Mouse (Mus musculus) kidney, postnatal 0 days (tissue): ENCODE measurements around the gene Usp10. TPM values are rescaled to one million over a fixed set of nuclear protein-coding genes. Genes with fewer than 3 reads are reported as not detected.
A peak's percentile ranks its signal among the peaks of the same experiment; 100 is the strongest.

ENCODE experiments used
- ATAC-seq: fragments of 200-750 bp; cut with Nextera tagmentation; replicated peaks from 2 replicates; pipeline ENCODE4 v1.8.0; 2017; ENCODE audit warnings: low read depth, moderate number of reproducible peaks, moderate TSS enrichment, moderate library complexity; ENCODE audit not compliant: low FRiP score
- DNase-seq: peaks from one replicate; pipeline ENCODE4 v3.0.0-alpha.2; 2016; ENCODE audit warnings: low spot score
- H3K27ac ChIP-seq: fragments of 300-500 bp; sonication (generic); 2 replicates; pipeline ENCODE4 v1.5.1; 2014; ENCODE audit warnings: mild to moderate bottlenecking
- H3K27me3 ChIP-seq: fragments of 300-500 bp; sonication (generic); 2 replicates; pipeline ENCODE4 v1.6.1; 2014; ENCODE audit warnings: low read length, mixed read lengths; ENCODE audit not compliant: insufficient read depth
- H3K36me3 ChIP-seq: fragments of 300-500 bp; sonication (generic); 2 replicates; pipeline ENCODE4 v1.6.1; 2014; ENCODE audit warnings: low read length, mixed read lengths; ENCODE audit not compliant: insufficient read depth
- H3K4me1 ChIP-seq: fragments of 300-500 bp; sonication (generic); replicated peaks from 2 replicates; pipeline ENCODE4 v1.6.1; 2014; ENCODE audit warnings: antibody characterized with exemption, low read length, mixed read lengths; ENCODE audit not compliant: insufficient read depth
- H3K4me2 ChIP-seq: fragments of 300-500 bp; sonication (generic); 2 replicates; pipeline ENCODE4 v1.6.1; 2014; ENCODE audit warnings: mild to moderate bottlenecking, low read length, moderate library complexity, mixed read lengths
- H3K4me3 ChIP-seq: fragments of 300-500 bp; sonication (generic); replicated peaks from 2 replicates; pipeline ENCODE4 v1.5.1; 2014; ENCODE audit warnings: low read depth, low read length
- H3K9ac ChIP-seq: fragments of 300-500 bp; sonication (generic); 2 replicates; pipeline ENCODE4 v1.6.1; 2014; ENCODE audit warnings: low read depth, low read length
- H3K9me3 ChIP-seq: fragments of 300-500 bp; sonication (generic); replicated peaks from 2 replicates; pipeline ENCODE4 v1.6.1; 2016; ENCODE audit warnings: low read length, inconsistent platforms, mixed read lengths
- CTCF ChIP-seq: IDR thresholded peaks from 2 replicates; pipeline ENCODE4 v1.5.1; 2016; ENCODE audit warnings: antibody characterized with exemption, low read depth, mild to moderate bottlenecking, moderate library complexity
- WGBS: fragments of 180-500 bp; shearing (Covaris S2); extraction: QIAGEN DNeasy Blood & Tissue Kit; methylation state at CpG from one replicate; pipeline ENCODE4 v1.1.7; 2014; 5-methylcytosine and 5-hydroxymethylcytosine counted together
- polyA plus RNA-seq: library from polyadenylated mRNA; unstranded; fragments of >200 nt; fragmentation: Nextera tagmentation; extraction: Ambion mirVana; gene quantifications from 2 replicates; pipeline ENCODE4 v1.2.1, GENCODE M21; 2015

Usp10 gene
- polyA plus RNA-seq, 1 experiment from 2014 or later, result 97.5 TPM

DNA sequence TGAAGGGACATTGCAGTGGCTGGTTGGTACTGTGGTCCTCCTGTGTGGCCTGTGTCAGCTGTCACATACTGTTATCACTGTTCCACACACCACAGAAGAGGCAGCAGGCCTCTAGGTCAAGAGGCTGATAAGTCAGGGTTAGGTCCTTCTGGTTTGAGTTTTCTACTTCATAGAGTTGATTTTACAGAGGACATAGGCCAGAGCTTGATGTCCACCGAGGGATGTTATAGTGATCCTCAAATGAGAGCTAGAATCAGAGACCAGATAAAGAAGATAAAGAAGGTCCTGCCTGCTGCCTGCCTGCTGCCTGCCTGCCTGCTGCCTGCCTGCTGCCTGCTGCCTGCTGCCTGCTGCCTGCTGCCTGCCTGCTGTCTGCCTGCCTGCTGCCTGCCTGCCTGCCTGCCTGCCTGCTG, 8.0 kb downstream of the Usp10 start:
- no peak for TF ChIP-seq CTCF
- WGBS, result 65% methylated on average over 1 of the region's 1 CpGs
- no peaks in the 10 kb centered on the region for H3K36me3 ChIP-seq
- H3K9me3 ChIP-seq, result no peaks in the 10 kb centered on the region
- no peak for DNase-seq
- H3K4me1 ChIP-seq, result peaks cover 38% of the 10 kb centered on the region
- no peak overlapping the region for H3K9ac ChIP-seq
- no peak overlapping the region for H3K4me3 ChIP-seq
- no peak overlapping the region for H3K27ac ChIP-seq
- H3K27me3 ChIP-seq, result no peaks in the 10 kb centered on the region
- H3K4me2 ChIP-seq, result no peak overlapping the region
- ATAC-seq, result no peak

DNA sequence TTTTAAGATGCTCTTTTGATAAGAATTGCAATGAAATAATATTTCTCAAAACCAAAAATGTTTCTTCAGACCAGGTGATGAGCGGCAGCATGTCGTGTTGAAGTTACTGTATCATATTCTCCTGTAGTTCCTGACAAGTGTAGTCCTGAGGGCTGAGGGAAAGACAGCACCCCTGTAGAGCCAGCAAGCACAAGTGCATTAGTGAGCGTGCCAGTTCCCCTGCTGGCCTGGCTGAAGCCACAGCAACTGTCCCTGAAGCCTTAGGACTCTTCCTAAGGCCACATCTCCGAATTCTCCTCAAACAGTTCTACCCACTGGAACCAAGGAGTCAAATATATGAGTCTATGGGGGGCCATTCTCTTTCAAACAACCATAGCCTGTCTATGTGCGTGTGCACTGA, 13.1 kb downstream of the Usp10 start:
- Histone ChIP-seq H3K36me3 (no peaks in the 10 kb centered on the region), H3K9me3 (no peaks in the 10 kb centered on the region), H3K27me3 (no peaks in the 10 kb centered on the region), H3K9ac (no peak overlapping the region), H3K4me3 (no peak overlapping the region), H3K27ac (no peak overlapping the region), H3K4me1 (0 out of 2 replicates have a peak, but pooled peaks cover 5% of the 10 kb centered on the region), H3K4me2 (no peak overlapping the region)
- DNase-seq (no peak), ATAC-seq (no peak)
- no peak for TF ChIP-seq CTCF
- WGBS, result 88% methylated on average over 5 of the region's 5 CpGs

DNA sequence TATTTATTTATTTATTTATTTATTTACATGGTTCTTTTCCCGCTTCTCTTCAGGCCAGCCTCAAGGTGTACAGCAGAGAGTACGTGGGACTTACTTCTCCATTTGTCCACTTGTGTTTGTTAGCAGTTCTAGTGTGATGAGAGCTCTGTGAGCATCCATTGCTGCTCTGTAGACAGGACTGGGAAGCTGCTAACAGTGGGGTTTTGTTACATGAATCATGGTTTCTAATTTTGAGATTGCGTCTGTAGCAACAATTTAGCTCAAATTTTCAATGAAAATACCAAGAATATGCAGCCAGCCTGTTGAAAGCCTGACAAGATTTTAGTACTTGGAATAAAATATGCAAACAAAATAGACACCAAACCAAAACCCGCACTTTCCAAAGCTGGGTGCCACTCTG, 15.3 kb downstream of the Usp10 start:
- 89% methylated on average over 4 of the region's 4 CpGs for WGBS
- ATAC-seq (no peak), DNase-seq (no peak)
- Histone ChIP-seq H3K4me3 (no peak overlapping the region), H3K36me3 (no peaks in the 10 kb centered on the region), H3K9me3 (no peaks in the 10 kb centered on the region), H3K27me3 (no peaks in the 10 kb centered on the region), H3K4me2 (no peak overlapping the region), H3K9ac (no peak overlapping the region), H3K4me1 (0 out of 2 replicates have a peak, but pooled peaks cover 5% of the 10 kb centered on the region), H3K27ac (no peak overlapping the region)
- TF ChIP-seq CTCF, result no peak

DNA sequence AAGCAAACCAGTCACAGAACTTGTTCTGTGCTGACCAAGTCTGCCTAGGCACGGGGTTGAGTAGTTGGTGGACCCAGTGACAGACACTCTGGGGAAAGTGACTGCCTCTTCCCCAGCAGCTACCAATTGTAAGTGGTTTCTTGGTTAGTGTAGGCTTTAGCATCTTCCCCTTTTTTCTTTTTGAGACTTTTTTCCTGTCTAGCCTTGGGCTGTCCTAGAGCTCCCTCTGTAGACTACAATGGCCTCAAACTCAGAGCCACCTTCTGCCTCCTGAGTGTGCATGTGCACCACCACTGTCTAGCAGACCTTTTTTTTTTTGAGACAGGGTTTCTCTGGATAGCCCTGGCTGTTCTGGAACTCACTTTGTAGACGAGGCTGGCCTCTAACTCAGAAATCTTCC, 16.3 kb downstream of the Usp10 start:
- 92% methylated on average over 2 of the region's 2 CpGs for WGBS
- H3K36me3 ChIP-seq, result no peaks in the 10 kb centered on the region
- no peak overlapping the region for H3K9ac ChIP-seq
- H3K27me3 ChIP-seq, result no peaks in the 10 kb centered on the region
- ATAC-seq (0 out of 2 replicates have a peak, but pooled peaks have one; percentile 45), DNase-seq (peak; percentile 42)
- no peak overlapping the region for H3K27ac ChIP-seq
- no peaks in the 10 kb centered on the region for H3K9me3 ChIP-seq
- H3K4me1 ChIP-seq, result 0 out of 2 replicates have a peak, but pooled peaks cover 5% of the 10 kb centered on the region
- TF ChIP-seq CTCF, result peak; percentile 56; the same call in 1 of the 2 replicates
- no peak overlapping the region for H3K4me2 ChIP-seq
- no peak overlapping the region for H3K4me3 ChIP-seq

DNA sequence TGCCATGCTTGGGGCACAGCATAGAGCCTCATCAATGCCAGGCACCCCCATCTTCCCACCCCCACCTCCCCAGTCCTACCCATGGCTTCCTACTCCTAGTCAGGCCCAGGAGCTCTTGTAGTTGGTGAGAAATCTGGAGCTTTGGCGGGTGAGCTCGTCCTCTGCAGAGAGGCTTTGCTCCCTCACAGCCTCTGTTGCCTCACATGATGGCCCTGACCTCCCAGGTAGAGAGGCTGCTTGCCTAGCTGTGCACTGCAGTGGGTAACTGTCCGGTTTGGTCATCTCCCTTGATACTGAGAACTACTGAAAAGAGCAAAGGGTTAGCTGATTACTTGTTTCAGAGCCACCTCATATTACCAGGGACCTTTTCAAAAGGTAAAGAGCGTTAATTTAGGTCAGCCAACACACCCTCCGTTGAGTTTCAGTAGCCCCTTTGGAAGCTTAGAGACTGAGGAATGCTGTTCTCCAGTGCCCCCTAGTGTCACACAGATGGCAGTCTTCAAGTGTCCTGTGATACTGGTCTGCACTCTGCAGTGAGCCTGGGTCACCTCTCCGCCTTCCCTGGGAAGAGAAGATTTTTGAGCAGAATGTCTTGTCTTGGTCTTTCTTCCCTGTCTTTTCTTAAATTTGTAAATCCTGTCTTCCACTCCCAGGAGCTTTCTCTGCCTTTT, 17.4 kb downstream of the Usp10 start:
- WGBS, result 49% methylated on average over 6 of the region's 6 CpGs
- ATAC-seq (peak; percentile 60; the same call in 1 of the 2 replicates), DNase-seq (peak; percentile 82)
- H3K4me2 ChIP-seq, result no peak overlapping the region
- H3K4me3 ChIP-seq, result no peak overlapping the region
- TF ChIP-seq CTCF, result peak; percentile 83
- no peak overlapping the region for H3K27ac ChIP-seq
- H3K9ac ChIP-seq, result no peak overlapping the region
- no peaks in the 10 kb centered on the region for H3K27me3 ChIP-seq
- H3K9me3 ChIP-seq, result no peaks in the 10 kb centered on the region
- H3K4me1 ChIP-seq, result 0 out of 2 replicates have a peak, but pooled peaks cover 3% of the 10 kb centered on the region
- peaks cover 7% of the 10 kb centered on the region; the same call in 1 of the 2 replicates for H3K36me3 ChIP-seq

DNA sequence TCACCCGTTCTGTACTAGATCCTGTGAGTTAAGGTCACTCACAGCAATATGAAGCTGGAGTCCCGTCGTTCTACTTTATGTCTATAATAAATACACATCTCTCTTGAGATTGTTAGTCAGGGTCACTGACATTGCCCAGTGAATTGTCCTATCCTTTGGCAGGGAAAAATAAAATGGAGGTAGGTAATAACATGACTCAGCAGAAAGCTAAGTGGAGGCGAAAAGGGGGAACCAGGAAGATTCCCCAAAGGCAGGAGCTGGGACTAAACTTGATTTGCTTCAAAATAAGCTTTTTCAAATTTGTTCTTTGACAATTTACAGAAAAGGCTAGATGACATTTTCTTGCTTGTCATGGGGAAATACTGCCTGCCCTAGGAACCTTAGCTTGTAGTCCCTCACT, 21.2 kb downstream of the Usp10 start:
- no peak for TF ChIP-seq CTCF
- Histone ChIP-seq H3K4me2 (no peak overlapping the region), H3K4me3 (no peak overlapping the region), H3K27me3 (no peaks in the 10 kb centered on the region), H3K9me3 (no peaks in the 10 kb centered on the region), H3K27ac (no peak overlapping the region), H3K36me3 (peaks cover 13% of the 10 kb centered on the region; the same call in 1 of the 2 replicates), H3K9ac (no peak overlapping the region), H3K4me1 (no peaks in the 10 kb centered on the region)
- ATAC-seq, result no peak
- WGBS, result 70% methylated on average over 4 of the region's 4 CpGs
- no peak for DNase-seq

DNA sequence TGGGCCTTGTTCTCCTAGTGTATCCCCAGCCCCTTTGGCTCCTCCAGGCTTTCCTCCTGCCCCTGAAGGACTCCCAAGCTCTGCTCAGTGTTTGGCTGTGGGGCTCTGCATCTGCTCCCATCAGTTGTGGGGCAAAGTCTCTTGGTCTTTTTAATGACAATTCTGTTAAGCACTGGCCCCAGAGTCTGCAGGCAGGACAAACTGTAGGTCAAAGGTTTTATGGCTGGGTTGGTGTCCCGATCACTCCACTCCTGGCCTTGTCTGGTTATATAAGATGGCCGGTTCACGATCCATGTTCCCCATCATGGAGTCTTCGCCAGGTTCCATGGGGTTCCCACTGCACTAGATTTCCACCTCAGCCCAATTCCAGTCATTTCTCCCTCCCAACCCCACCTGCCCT, 23.5 kb downstream of the Usp10 start:
- Histone ChIP-seq H3K27me3 (no peaks in the 10 kb centered on the region), H3K4me3 (no peak overlapping the region), H3K36me3 (peaks cover 21% of the 10 kb centered on the region), H3K4me2 (no peak overlapping the region), H3K9me3 (no peaks in the 10 kb centered on the region), H3K4me1 (no peaks in the 10 kb centered on the region), H3K27ac (no peak overlapping the region), H3K9ac (no peak overlapping the region)
- WGBS, result 87% methylated on average over 4 of the region's 4 CpGs
- no peak for DNase-seq
- TF ChIP-seq CTCF, result no peak
- no peak for ATAC-seq
